Mouse (Mus musculus): ENCODE measurements around the gene Dedd2.

DNA sequence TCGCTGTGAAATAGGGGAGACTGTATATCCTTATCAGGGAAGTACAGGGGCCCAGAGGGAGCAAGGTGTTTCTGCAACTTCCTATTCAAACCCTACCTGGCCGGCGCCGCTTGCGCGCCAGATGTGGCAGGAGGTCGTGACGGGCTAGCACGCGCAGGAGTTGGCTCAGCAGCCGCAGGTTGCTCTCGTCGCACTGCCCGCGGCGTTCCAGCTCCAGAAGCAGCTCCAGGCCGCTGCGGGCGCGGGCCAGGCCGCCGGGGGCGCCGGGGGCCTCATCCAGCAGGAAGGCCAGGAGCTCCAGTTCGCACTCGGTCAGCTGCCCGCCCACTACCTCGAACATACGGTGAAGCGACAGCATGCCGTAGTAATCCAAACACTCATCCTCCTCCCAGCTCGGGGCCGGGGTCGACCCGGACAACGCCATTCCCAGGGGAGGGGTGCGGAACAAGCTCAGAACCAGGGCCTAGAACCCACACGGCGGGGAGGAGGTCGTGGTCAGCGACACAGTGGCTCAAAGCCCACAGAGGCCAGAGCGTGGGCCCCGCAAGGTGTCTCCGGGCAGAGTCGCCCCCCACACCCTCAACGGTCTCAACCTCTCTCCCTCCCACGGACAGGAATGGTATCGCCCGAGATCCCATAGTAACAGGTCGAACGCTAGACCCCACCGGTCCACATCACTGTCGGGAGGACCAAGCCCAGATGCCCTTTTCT is 1.6 kb downstream of the Dedd2 start:
- TF ChIP-seq CTCF (conservative IDR thresholded peaks at IDR 0.05; ENCODE audit: low read length) (no peak), POU5F1 (IDR thresholded peaks at IDR 0.05; ENCODE audit: borderline replicate concordance, low read length) (no peak), NANOG (IDR thresholded peaks at IDR 0.05; ENCODE audit: borderline replicate concordance, low read length) (no peak)
